Mouse (Mus musculus): ENCODE results near the gene Adipoq.
"Not testable (repeated sequence)": the region's sequence is repeated elsewhere in the genome, so short reads cannot be mapped to it uniquely, and the experiment has no call there.

The Adipoq gene

GRCm38 (mm10) chr16:23146280-23146679 is at the start of gene Adipoq:
TSS of gene Adipoq (plus strand) at chr16:23146536.
- DNase-seq: no peak

- DNase-seq: not testable (repeated sequence)
These were observed 49.5 kb upstream of the Adipoq start for GRCm38 (mm10) chr16:23096886-23097285.

GRCm38 (mm10) chr16:23097290-23098104 is 48.8 kb upstream of the Adipoq start:
- not testable (repeated sequence) for DNase-seq

- DNase-seq: not testable (repeated sequence)
These were observed 48.3 kb upstream of the Adipoq start for GRCm38 (mm10) chr16:23098105-23098452.

- DNase-seq: no peak
These were observed 46.7 kb upstream of the Adipoq start for GRCm38 (mm10) chr16:23099632-23100031.

GRCm38 (mm10) chr16:23100099-23100575 is 46.2 kb upstream of the Adipoq start:
- peak; percentile 31 for DNase-seq

GRCm38 (mm10) chr16:23100613-23101012 is 45.7 kb upstream of the Adipoq start:
- no peak for DNase-seq

GRCm38 (mm10) chr16:23102340-23103037 is 43.8 kb upstream of the Adipoq start:
- peak; percentile 66 for DNase-seq

GRCm38 (mm10) chr16:23103038-23103745 is 43.1 kb upstream of the Adipoq start:
- DNase-seq: no peak

GRCm38 (mm10) chr16:23103841-23104240 is 42.5 kb upstream of the Adipoq start:
- no peak for DNase-seq

GRCm38 (mm10) chr16:23106121-23106520 is 40.2 kb upstream of the Adipoq start:
- DNase-seq: no peak

- DNase-seq: peak; percentile 94
These were observed 38.9 kb upstream of the Adipoq start, which contains the start of gene Eif4a2 for GRCm38 (mm10) chr16:23107231-23107942. TSS of gene Eif4a2 (plus strand) at chr16:23107444.

GRCm38 (mm10) chr16:23107946-23108759 is 38.2 kb upstream of the Adipoq start:
- DNase-seq: peak; percentile 87

- DNase-seq: no peak
These were observed 37.4 kb upstream of the Adipoq start for GRCm38 (mm10) chr16:23108943-23109342.

GRCm38 (mm10) chr16:23109350-23110280 is 36.7 kb upstream of the Adipoq start:
- no peak for DNase-seq

GRCm38 (mm10) chr16:23112348-23112747 is 34.0 kb upstream of the Adipoq start:
- DNase-seq: no peak

- no peak for DNase-seq
These were observed 33.4 kb upstream of the Adipoq start for GRCm38 (mm10) chr16:23112861-23113435.

- DNase-seq: no peak
These were observed 32.4 kb upstream of the Adipoq start for GRCm38 (mm10) chr16:23113903-23114302.

GRCm38 (mm10) chr16:23114339-23115171 is 31.8 kb upstream of the Adipoq start:
- DNase-seq: peak; percentile 20
